Mouse (Mus musculus) bone marrow, adult 2 months (tissue): ENCODE measurements around the gene Rnf111. TPM values are rescaled to one million over a fixed set of nuclear protein-coding genes. Genes with fewer than 3 reads are reported as not detected.

Experiments
- H3K27ac ChIP-seq: fragments of 200-500 bp; 2 replicates; pipeline ENCODE4 v1.5.1; 2012; ENCODE audit warnings: low read depth, mild to moderate bottlenecking, control low read depth, inconsistent platforms, low read length; ENCODE audit not compliant: control insufficient read depth, poor library complexity, insufficient read depth
- H3K4me1 ChIP-seq: fragments of 200-500 bp; 2 replicates; pipeline ENCODE4 v1.6.1; 2011; ENCODE audit warnings: low read length; ENCODE audit not compliant: control insufficient read depth, insufficient read depth
- H3K4me3 ChIP-seq: fragments of 200-500 bp; replicated peaks from 2 replicates; pipeline ENCODE3; 2011; ENCODE audit warnings: mild to moderate bottlenecking, low read depth, low read length, control low read depth; ENCODE audit not compliant: control insufficient read depth
- CTCF ChIP-seq: fragments of 200-500 bp; IDR thresholded peaks from 2 replicates; pipeline ENCODE4 v1.5.1; 2011; ENCODE audit warnings: low read length, control low read depth; ENCODE audit not compliant: control insufficient read depth, insufficient read depth
- POLR2A ChIP-seq: fragments of 200-500 bp; IDR thresholded peaks from 2 replicates; pipeline ENCODE4 v1.6.1; 2011; ENCODE audit warnings: low read depth, mild to moderate bottlenecking, control low read depth, low read length, borderline replicate concordance; ENCODE audit not compliant: control insufficient read depth
- WGBS: fragments of 180-500 bp; shearing (Covaris S2); methylation state at CpG from one replicate; pipeline ENCODE4 v1.1.7; 2018; 5-methylcytosine and 5-hydroxymethylcytosine counted together
- polyA plus RNA-seq: library from polyadenylated mRNA; stranded (reverse); fragments of >200 nt; gene quantifications from 2 replicates; pipeline ENCODE4 v1.2.4, GENCODE M21; 2011; ENCODE audit warnings: low replicate concordance; ENCODE audit not compliant: missing spikeins, insufficient read depth, insufficient read length

Gene Rnf111
- polyA plus RNA-seq, 1 experiment, result 25.3 TPM

- H3K27ac ChIP-seq, result peak within 1 kb of the TSS; percentile 99
- H3K4me1 ChIP-seq, result no peaks in the 10 kb centered on the region; the same call in 1 of the 2 replicates
- WGBS, result under 1% methylated on average over 75 of the region's 75 CpGs
- H3K4me3 ChIP-seq, result peak within 1 kb of the TSS; percentile 88
- TF ChIP-seq CTCF, result no peak; the same call in 1 of the 2 replicates
- peak; percentile 88; the same call in 1 of the 2 replicates for TF ChIP-seq POLR2A
Measured at GRCm38 (mm10) chr9:70542305-70543041, 38.9 kb upstream of the Rnf111 start, which contains the start of gene Sltm. Gene Sltm (plus strand): TSS chr9:70542754.

- WGBS, result 17% methylated on average over 6 of the region's 6 CpGs
Measured at GRCm38 (mm10) chr9:70541584-70541983, 38.1 kb upstream of the Rnf111 start.

GRCm38 (mm10) chr9:70533328-70533727 lies 29.8 kb upstream of the Rnf111 start:
- TF ChIP-seq POLR2A (no peak), CTCF (no peak)
- Histone ChIP-seq H3K27ac (no peak overlapping the region), H3K4me1 (no peaks in the 10 kb centered on the region), H3K4me3 (no peak overlapping the region)
- WGBS, result 43% methylated on average over 3 of the region's 3 CpGs

More at GRCm38 (mm10) chr9:70541584-70541983, 38.1 kb upstream of the Rnf111 start:
- TF ChIP-seq POLR2A, result no peak
- no peak for TF ChIP-seq CTCF
- Histone ChIP-seq H3K27ac (no peak overlapping the region), H3K4me3 (no peak overlapping the region), H3K4me1 (no peaks in the 10 kb centered on the region; the same call in 1 of the 2 replicates)

GRCm38 (mm10) chr9:70524366-70524765 lies 20.8 kb upstream of the Rnf111 start:
- H3K4me3 ChIP-seq, result no peak overlapping the region
- no peaks in the 10 kb centered on the region; the same call in 1 of the 2 replicates for H3K4me1 ChIP-seq
- WGBS, result 25% methylated on average over 7 of the region's 7 CpGs
- H3K27ac ChIP-seq, result no peak overlapping the region
- TF ChIP-seq CTCF (no peak), POLR2A (no peak)

- 87% methylated on average over 3 of the region's 3 CpGs for WGBS
- TF ChIP-seq POLR2A, result no peak
- no peak for TF ChIP-seq CTCF
- no peak overlapping the region for H3K27ac ChIP-seq
- H3K4me3 ChIP-seq, result no peak overlapping the region
- H3K4me1 ChIP-seq, result no peaks in the 10 kb centered on the region; the same call in 1 of the 2 replicates
Measured at GRCm38 (mm10) chr9:70523813-70524212, 20.3 kb upstream of the Rnf111 start.

- Histone ChIP-seq H3K4me3 (no peak overlapping the region), H3K27ac (no peak overlapping the region), H3K4me1 (no peaks in the 10 kb centered on the region; the same call in 1 of the 2 replicates)
- TF ChIP-seq CTCF (no peak), POLR2A (no peak)
- 81% methylated on average over 3 of the region's 3 CpGs for WGBS
Measured at GRCm38 (mm10) chr9:70520651-70521050, 17.1 kb upstream of the Rnf111 start.

- no peak overlapping the region for H3K27ac ChIP-seq
- no peak overlapping the region for H3K4me3 ChIP-seq
- 81% methylated on average over 7 of the region's 7 CpGs for whole genome bisulfite sequencing
- H3K4me1 ChIP-seq, result no peaks in the 10 kb centered on the region; the same call in 1 of the 2 replicates
- no peak for TF ChIP-seq POLR2A
- no peak for TF ChIP-seq CTCF
Measured at GRCm38 (mm10) chr9:70511681-70512080, 8.2 kb upstream of the Rnf111 start.

- whole genome bisulfite sequencing, result 54% methylated on average over 10 of the region's 10 CpGs
- Histone ChIP-seq H3K27ac (no peak overlapping the region), H3K4me3 (no peak overlapping the region), H3K4me1 (no peaks in the 10 kb centered on the region; the same call in 1 of the 2 replicates)
- TF ChIP-seq POLR2A (no peak), CTCF (no peak)
Measured at GRCm38 (mm10) chr9:70510998-70511583, 7.6 kb upstream of the Rnf111 start.

- 65% methylated on average over 4 of the region's 4 CpGs for WGBS
- H3K4me3 ChIP-seq, result no peak overlapping the region
- TF ChIP-seq CTCF (no peak), POLR2A (no peak)
- H3K27ac ChIP-seq, result no peak overlapping the region
- H3K4me1 ChIP-seq, result no peaks in the 10 kb centered on the region; the same call in 1 of the 2 replicates
Measured at GRCm38 (mm10) chr9:70509906-70510525, 6.5 kb upstream of the Rnf111 start.
